ENCODE assay signal across 9 mouse cellular contexts in genomic region chrX:133657308-133658302, GRCm38 (mm10). TPM values are rescaled to one million over a fixed set of nuclear protein-coding genes. Genes with fewer than 3 reads are reported as not detected.
A peak's percentile ranks its signal among the peaks of the same experiment; 100 is the strongest.
DNase-seq lines count a peak whose midpoint lies in the region; ATAC-seq and TF ChIP-seq lines count a peak whose summit lies in the region.
"Had no signal": no experiment of that assay in that cellular context is flagged by ENCODE, and none has a peak within 500 bp of the region (broad histone marks: within the 10 kb centered on the region; RNA-seq: fewer than 3 reads in every experiment).

No protein-coding gene starts in this region.

- peak; percentile 67 for TF ChIP-seq CTCF in hindbrain, postnatal 0 days (IDR thresholded peaks at IDR 0.05; ENCODE audit: low read depth)

- intact Hi-C loops in heart, postnatal 14 days (cut with DNase I): no loop called here

- H3K27ac ChIP-seq in heart, embryonic 12.5 days (ENCODE audit: poor library complexity, severe bottlenecking): no peak overlapping the region
- H3K27ac ChIP-seq in hindbrain, postnatal 0 days: no peak overlapping the region
- H3K27ac ChIP-seq: limb, embryonic 15.5 days had no signal

- no peaks in the 10 kb centered on the region for H3K36me3 ChIP-seq in heart, embryonic 12.5 days
- no peaks in the 10 kb centered on the region for H3K36me3 ChIP-seq in hindbrain, postnatal 0 days (ENCODE audit: insufficient read depth, low read length)
- H3K36me3 ChIP-seq: limb, embryonic 15.5 days had no signal

- no peak overlapping the region for H3K4me3 ChIP-seq in heart, embryonic 12.5 days
- peak overlapping the region; percentile 11; the same call in 1 of the 2 replicates for H3K4me3 ChIP-seq in hindbrain, postnatal 0 days (ENCODE audit: low read length)
- H3K4me3 ChIP-seq: limb, embryonic 15.5 days had no signal

- H3K9ac ChIP-seq in heart, embryonic 12.5 days: no peak overlapping the region
- no peak overlapping the region for H3K9ac ChIP-seq in hindbrain, postnatal 0 days (replicated peaks; ENCODE audit: low read length)
- H3K9ac ChIP-seq: limb, embryonic 15.5 days had no signal

- no peaks in the 10 kb centered on the region for H3K27me3 ChIP-seq in heart, embryonic 12.5 days (replicated peaks)
- no peaks in the 10 kb centered on the region for H3K27me3 ChIP-seq in hindbrain, postnatal 0 days (ENCODE audit: insufficient read depth, low read length)
- H3K27me3 ChIP-seq: limb, embryonic 15.5 days had no signal

- H3K4me1 ChIP-seq in heart, embryonic 12.5 days (replicated peaks): no peaks in the 10 kb centered on the region
- no peaks in the 10 kb centered on the region for H3K4me1 ChIP-seq in hindbrain, postnatal 0 days (ENCODE audit: insufficient read depth, low read length)
- H3K4me1 ChIP-seq: limb, embryonic 15.5 days had no signal

- no peaks in the 10 kb centered on the region for H3K9me3 ChIP-seq in heart, embryonic 12.5 days (replicated peaks)
- H3K9me3 ChIP-seq in hindbrain, postnatal 0 days (ENCODE audit: low read length): no peaks in the 10 kb centered on the region
- H3K9me3 ChIP-seq: limb, embryonic 15.5 days had no signal

- H3K4me2 ChIP-seq in heart, embryonic 12.5 days: peak overlapping the region; percentile 39; the same call in 1 of the 2 replicates
- peak overlapping the region; percentile 47 for H3K4me2 ChIP-seq in hindbrain, postnatal 0 days (ENCODE audit: low read depth, low read length)
- H3K4me2 ChIP-seq: limb, embryonic 15.5 days had no signal

- 26% methylated on average over 9 of the region's 9 CpGs for WGBS in heart, embryonic 12.5 days
- 34% methylated on average over 9 of the region's 9 CpGs for WGBS in hindbrain, postnatal 0 days

- DNase-seq in heart, postnatal 14 days: no peak
- peak; percentile 12 for DNase-seq in right cerebral cortex, adult 18-20 months
- DNase-seq in right cerebral cortex, postnatal 4 days: no peak
- peak; percentile 51 for DNase-seq in hindbrain, postnatal 0 days (ENCODE audit: low spot score)
- DNase-seq in telencephalon, adult 2 months (ENCODE audit: low read depth, low spot score): peak; percentile 15
- DNase-seq in right cerebral cortex, postnatal 36 days (ENCODE audit: low spot score in 2 of 2): no peak
- DNase-seq in gastrocnemius, postnatal 4 days (ENCODE audit: low spot score in 2 of 2): no peak

- ATAC-seq in heart, embryonic 12.5 days (ENCODE audit: insufficient number of reproducible peaks, low FRiP score): no peak
- ATAC-seq in hindbrain, postnatal 0 days: no peak

RNA-seq across cellular contexts. Expression of gene Pcdh19, which starts 31.2 kb away (rescaled TPM):
- polyA plus RNA-seq in heart, embryonic 12.5 days (2016; fragmentation: Nextera tagmentation; extraction: Ambion mirVana): 0.17 and 0.20 TPM in 2 replicates
- 10 to 100 TPM; 15.5 to 19.1 TPM for total RNA-seq in heart, postnatal 14 days (2021)
- total RNA-seq in hindbrain, postnatal 0 days (2014; rRNA removed): 41.4 and 47.9 TPM in 2 replicates
- 19.7 and 20.9 TPM in 2 replicates for polyA plus RNA-seq in hindbrain, postnatal 0 days (2015; fragmentation: Nextera tagmentation; extraction: Ambion mirVana)
- total RNA-seq in gastrocnemius, postnatal 4 days (2021): 10 to 100 TPM; 14.7 to 15.6 TPM

Comparison
In these comparisons a context has a peak if more than half of its experiments do, and no peak if none do; other contexts are left out.
1. DNase-seq: peak in right cerebral cortex, adult 18-20 months (single experiment), hindbrain, postnatal 0 days (single experiment) and telencephalon, adult 2 months (single experiment); none in heart, postnatal 14 days (0 of 2), right cerebral cortex, postnatal 4 days (single experiment), right cerebral cortex, postnatal 36 days (0 of 2) and gastrocnemius, postnatal 4 days (0 of 2).